Mouse (Mus musculus) splenic B cell, adult 2 months (primary cell): ENCODE measurements around the gene Lmnb2.

ENCODE experiments used
- DNase-seq: peaks from one replicate; pipeline ENCODE4 v3.0.0-alpha.2; 2011; ENCODE audit warnings: low read depth, low spot score
- H3K27me3 ChIP-seq: 2 replicates; pipeline ENCODE4 v1.6.1; 2012; ENCODE audit warnings: mild to moderate bottlenecking, low read length, moderate library complexity, mixed read lengths; ENCODE audit not compliant: control insufficient read depth, poor library complexity, insufficient read depth, severe bottlenecking
- H3K36me3 ChIP-seq: 2 replicates; pipeline ENCODE4 v1.6.1; 2012; ENCODE audit warnings: mild to moderate bottlenecking, low read length, moderate library complexity, mixed read lengths; ENCODE audit not compliant: control insufficient read depth, poor library complexity, insufficient read depth, severe bottlenecking

Lmnb2 gene

DNA sequence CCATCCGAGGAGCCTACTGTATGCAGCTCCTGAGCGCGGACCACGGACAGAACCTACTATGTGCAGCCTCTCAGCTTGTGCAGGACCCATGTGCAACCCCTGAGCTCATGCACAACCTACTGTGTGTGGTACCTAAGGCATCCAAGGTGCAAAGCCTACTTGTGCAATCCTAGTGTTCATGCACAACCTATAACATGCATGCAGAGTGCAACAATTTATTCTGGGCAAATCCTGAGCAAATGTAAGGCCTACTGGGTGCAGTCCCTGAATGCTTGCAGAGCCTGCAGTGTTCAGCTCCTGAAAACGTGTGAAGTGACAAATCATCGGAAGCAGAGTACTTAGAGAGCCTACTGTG is 18.7 kb upstream of the Lmnb2 start:
- Histone ChIP-seq H3K27me3 (no peaks in the 10 kb centered on the region), H3K36me3 (no peaks in the 10 kb centered on the region)
- no peak for DNase-seq

DNA sequence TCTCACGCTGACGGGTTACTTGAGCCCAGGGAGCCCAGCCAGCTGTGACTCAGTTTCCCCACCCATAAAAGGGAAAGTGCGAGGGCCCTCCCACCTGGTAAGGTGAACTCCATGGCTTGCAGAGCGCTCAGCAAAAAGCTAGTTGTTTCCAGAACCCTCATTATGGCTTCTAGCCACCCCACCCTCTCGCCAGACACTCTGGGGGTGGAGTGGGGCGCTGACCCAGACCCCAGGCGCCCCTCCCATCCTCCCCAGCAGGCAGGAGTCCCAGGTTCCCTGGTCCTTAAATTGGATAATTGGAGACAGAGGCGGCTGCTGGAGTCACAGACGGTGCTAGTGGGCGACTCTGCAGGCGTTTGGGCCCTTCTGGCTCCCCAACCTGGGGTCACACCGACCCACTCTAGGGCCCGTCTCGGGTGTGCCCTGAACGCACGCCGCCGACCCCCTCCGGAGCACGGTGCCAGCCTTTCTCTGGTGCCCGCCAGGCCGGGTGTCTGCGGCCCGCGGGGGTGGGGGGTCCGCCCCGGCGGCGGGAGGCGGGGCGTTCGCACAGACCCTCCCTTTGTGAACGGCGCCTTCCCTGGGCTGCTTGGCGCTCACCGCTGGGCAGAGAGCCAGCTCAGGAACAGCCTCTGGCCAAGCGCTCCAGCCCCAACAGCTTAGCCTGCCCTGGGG is 18.2 kb upstream of the Lmnb2 start:
- peaks cover 2% of the 10 kb centered on the region; the same call in 1 of the 2 replicates for H3K36me3 ChIP-seq
- DNase-seq = no peak
- no peaks in the 10 kb centered on the region for H3K27me3 ChIP-seq

DNA sequence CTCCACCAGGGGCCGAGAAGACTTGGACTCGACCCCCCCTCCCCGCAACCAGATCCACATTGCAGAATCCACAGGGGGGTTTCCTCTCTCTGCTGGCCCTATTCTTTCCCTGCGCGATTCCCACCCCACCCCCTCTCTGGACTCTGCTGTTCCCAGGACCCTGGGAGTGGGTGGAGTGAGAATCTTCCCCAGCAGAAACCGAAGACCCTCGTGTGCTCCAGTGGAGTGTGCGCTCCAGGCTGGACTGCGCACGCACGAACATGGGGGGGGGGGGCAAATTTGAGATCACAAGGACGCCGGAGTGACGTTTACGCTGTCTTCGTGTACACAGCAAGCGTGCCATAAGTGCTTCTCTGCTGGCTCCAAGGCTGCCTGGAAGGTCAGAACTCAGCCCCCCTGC is 17.7 kb upstream of the Lmnb2 start:
- Histone ChIP-seq H3K36me3 (peaks cover 2% of the 10 kb centered on the region; the same call in 1 of the 2 replicates), H3K27me3 (no peaks in the 10 kb centered on the region)
- peak; percentile 30 for DNase-seq

DNA sequence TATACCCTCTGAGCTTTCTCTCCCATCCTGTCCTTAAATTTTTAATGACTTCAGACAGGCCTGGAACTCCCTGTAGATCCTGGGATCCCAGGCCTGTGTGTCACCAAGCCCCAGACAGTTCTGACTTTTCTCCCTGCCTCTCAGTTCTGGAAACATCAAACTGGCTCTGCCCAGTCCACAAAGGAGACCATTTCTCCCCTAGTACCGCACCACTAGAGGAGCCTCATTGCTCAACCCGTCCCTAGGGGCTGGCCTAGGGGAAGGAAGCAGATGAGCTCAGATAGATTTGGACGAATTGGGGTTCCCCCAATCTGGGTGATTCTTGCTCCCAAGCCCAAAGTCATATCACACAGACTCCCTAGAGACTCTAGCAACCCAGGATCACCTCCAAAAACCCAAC is 17.2 kb upstream of the Lmnb2 start:
- Histone ChIP-seq H3K27me3 (no peaks in the 10 kb centered on the region), H3K36me3 (peaks cover 2% of the 10 kb centered on the region; the same call in 1 of the 2 replicates)
- DNase-seq = peak; percentile 77

DNA sequence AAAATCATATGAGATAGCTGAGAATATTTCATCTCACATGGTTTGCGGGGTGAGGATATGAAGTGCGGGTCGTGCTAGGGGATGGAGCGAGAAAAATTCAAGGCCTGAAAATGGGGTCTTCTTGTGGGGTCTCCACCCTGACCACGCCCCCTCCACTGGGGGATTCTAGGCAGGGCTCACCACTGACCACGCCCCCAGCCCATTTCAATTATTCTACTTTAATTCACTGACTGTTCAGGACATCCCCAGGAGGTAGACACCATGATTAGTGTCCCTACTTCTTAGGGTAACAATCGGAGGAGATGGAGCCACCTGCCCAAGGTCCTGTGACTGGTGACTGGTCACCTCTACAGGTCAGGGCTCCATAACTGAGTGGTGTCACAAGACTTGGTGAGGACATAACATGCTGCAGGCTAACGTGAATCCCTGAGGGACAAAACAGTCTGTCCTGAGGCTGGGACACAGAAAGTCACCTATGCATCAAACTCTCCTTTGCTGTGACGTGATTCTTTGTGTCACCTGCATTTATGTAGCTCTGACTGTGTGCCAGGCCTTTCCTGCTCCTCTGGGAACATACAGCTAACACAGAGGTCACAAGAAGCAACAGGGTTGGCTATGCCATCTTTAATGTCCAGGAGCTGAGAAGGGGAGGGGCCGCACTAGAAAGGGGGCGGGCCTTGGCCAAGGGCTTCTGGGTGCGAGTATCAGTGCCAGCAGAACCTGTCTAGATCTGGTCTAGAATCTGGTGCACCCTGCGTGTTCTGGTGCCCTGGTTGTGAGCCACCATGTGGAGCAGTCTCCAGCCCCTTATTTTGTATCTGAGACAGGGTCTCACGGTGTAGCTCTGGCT is 16.3 kb upstream of the Lmnb2 start:
- DNase-seq = no peak
- Histone ChIP-seq H3K36me3 (peaks cover 2% of the 10 kb centered on the region; the same call in 1 of the 2 replicates), H3K27me3 (no peaks in the 10 kb centered on the region)

DNA sequence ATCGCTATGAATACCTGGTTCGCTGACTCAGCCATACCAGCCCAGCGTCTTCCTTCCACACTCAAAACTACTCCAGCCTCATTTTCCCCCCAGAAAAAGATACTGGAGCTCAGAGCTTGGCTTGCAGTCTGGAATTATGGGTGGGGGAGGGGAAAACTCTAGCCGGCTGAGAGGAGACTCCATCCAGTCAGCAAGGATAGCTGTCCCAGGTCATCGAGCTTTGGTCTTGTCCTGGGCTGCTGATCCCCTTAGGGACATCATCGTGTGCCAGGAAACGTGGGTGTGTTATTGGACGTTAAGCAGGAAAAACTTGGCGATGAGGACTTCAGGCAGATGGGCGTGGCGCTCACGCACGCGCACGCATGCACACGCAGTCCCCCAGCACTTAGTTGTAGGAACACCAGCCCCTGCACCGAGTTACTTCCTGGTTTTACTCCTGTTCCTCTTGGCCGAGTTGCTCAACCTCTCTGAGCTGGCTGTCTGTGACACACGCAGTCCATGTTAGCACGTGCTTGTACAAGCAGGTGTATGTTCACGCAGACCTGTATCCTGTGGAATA is 15.5 kb upstream of the Lmnb2 start:
- peaks cover 2% of the 10 kb centered on the region; the same call in 1 of the 2 replicates for H3K36me3 ChIP-seq
- no peaks in the 10 kb centered on the region for H3K27me3 ChIP-seq
- DNase-seq = peak; percentile 73

DNA sequence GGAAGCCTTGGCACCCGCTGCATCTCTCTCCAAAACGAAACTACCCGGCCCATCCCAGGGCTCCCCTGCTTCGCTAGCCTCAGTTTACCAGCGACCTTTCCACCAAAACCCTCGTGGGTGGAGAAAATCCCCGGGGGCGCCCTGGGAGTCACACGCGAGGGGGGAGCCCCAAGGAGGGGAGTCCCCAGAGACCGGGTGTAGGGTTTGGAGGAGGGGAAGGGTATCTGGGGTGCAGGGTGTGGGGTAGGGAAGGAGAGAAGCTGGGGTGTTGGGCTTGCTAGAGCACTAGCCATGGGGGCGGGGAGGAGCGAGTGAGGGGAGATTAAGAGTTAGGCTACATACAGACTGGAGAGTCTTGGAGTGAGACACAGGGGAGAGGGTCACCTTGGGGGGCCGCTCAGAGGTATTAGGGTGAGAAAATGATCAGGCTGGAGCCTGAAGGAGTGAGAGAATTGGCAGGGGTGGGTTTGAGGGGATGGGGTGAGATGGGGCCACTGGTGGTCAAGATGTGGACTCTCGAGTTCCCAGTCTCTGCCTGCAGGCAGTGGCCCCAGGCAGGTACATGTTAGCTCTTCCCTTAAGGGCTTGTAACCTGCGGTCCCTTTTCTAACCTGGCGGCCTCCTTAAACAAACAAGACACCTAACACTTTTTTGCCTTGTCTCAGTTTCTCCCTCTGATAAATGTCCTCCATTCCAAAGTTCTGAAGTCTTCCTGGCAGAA is 14.8 kb upstream of the Lmnb2 start:
- Histone ChIP-seq H3K27me3 (no peaks in the 10 kb centered on the region), H3K36me3 (peaks cover 2% of the 10 kb centered on the region; the same call in 1 of the 2 replicates)
- peak; percentile 43 for DNase-seq

DNA sequence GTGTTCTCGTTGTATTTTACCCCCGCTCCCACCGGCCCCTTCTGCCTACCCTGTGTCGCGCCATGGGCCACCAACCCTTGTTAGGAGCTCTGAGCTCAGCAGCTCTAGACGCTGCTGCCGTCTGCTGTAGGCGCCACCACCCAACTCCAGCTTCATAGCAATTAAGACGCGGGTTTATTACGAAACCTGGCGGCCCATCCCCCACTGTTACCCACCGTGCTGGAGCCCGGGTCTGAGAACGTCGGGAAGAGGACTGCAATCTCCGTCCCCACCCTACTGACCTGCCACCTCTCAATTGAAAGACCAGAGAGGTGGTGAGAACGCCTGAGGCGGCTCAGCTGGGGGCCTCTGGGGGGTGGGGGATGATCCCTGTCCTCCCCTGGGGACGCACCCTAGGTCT is 14.2 kb upstream of the Lmnb2 start:
- Histone ChIP-seq H3K36me3 (peaks cover 2% of the 10 kb centered on the region; the same call in 1 of the 2 replicates), H3K27me3 (no peaks in the 10 kb centered on the region)
- peak; percentile 36 for DNase-seq

DNA sequence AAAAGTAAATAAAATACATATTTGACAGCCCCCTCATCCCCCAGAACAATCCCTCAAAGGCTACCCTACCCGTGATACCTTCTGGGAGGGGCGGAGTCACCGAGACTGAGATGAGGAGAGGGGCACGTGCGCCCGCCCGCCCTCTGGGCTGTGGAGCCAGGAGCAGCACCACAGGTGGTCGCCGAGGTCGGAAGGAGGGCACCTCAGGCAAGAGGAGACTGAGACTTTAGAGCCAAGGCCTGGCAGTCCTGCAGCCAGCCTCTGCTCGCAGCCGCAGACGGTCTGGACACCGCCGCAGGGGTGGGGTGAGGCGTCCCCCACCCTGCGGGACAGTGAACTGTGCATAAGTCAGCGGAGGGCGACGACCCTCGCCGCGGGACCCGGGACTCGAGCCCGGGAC is 13.7 kb upstream of the Lmnb2 start:
- DNase-seq = no peak
- peaks cover 2% of the 10 kb centered on the region; the same call in 1 of the 2 replicates for H3K36me3 ChIP-seq

DNA sequence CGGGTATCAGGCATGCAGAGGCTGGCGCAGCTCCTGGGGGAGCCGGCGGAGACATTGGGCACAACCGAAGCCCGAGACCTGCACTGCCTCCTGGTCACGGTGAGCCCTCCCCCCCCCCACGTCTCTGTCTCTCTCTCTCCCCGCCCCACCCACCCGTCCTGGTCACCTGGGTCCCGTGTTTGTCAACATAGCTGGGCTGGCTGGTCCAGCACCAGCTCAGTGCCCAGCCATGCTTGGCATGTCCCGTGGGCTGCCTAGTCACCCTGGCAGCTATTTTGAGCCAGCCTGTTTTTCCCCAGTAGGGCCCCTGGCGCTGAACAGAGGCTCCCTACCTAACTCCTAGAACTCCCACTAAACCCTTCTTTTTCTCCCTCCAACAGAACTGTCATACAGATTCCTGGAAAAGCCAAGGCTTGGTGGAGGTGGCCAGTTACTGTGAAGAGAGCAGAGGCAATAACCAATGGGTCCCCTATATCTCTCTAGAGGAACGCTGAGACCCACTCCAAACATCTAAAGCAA is 13.2 kb upstream of the Lmnb2 start:
- Histone ChIP-seq H3K27me3 (no peaks in the 10 kb centered on the region), H3K36me3 (peaks cover 2% of the 10 kb centered on the region; the same call in 1 of the 2 replicates)
- DNase-seq = peak; percentile 58

More for the DNA sequence above, 13.7 kb upstream of the Lmnb2 start:
- H3K27me3 ChIP-seq = no peaks in the 10 kb centered on the region

DNA sequence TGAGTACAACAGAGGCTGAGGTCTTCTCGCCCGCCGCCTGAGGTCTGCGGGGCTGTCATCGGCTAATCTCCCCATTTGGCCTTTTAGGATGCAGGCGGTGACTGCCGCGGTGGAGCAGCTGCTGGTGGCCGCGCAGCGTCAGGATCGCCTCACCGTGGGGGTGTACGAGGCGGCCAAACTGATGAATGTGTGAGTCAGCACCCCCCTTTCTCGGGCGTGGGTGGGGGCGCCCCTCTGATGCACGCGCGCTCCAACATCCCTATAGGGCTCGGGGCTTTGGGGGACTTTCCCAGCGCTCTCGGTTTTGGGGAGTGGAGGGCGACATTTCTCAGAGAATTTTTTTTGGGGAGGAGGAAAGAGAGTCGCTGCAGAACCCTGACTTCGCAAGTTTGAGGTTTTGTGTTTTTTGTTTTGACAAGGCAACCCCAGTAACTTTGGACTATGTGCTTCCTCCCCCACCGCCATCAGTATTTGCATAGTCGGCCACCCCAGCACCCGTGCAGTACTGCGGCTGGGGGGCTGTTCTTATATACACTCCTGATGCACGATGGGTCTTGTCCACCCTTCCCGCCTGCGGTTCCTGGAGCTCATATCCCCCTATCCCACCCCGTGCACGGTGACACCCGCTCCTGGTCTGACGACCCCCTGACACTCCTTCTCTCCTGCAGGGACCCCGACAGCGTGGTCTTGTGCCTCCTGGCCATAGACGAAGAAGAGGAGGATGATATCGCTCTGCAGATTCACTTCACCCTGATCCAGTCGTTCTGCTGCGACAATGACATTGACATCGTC is 12.5 kb upstream of the Lmnb2 start:
- peak; percentile 75 for DNase-seq
- Histone ChIP-seq H3K36me3 (peaks cover 2% of the 10 kb centered on the region; the same call in 1 of the 2 replicates), H3K27me3 (no peaks in the 10 kb centered on the region)

DNA sequence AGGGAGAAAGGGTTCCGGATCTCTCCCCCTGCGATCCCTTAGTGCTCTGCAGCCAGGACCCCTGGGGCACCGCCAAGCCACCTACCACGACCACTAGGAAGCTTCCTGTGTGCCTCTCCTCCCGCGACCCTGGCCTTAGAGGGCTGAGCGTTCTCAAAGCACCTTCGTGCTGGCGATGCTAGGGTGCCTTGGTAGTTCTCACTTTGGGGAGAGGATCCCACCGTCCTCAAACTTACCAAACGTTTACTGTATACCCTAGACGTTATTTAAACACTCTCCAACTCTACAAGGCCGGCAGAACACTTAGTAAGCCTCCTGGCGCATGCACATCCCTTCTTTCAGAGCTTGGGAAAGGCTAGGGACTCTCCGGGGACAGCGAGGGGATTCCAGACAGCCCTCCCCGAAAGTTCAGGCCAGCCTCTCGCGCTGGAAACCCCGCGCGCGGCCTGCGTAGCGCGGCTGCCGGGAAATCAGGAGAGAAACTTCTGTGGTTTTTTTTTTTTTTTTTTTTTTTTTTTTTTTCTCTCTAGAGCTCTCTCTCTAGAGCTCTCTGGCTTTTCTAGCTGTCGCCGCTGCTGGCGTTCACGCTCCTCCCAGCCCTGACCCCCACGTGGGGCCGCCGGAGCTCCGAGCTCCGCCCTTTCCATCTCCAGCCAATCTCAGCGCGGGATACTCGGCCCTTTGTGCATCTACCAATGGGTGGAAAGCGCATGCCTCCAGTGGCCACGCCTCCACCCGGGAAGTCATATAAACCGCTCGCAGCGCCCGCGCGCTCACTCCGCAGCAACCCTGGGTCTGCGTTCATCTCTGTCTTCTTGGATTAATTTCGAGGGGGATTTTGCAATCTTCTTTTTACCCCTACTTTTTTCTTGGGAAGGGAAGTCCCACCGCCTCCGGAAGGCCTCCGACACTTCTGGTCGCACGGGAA is 11.5 kb upstream of the Lmnb2 start, which contains the start of gene Gadd45b:
Gadd45b (plus strand) TSS at position 775 of the 928 bp plus-strand sequence.
- Histone ChIP-seq H3K36me3 (peaks cover 2% of the 10 kb centered on the region; the same call in 1 of the 2 replicates), H3K27me3 (no peaks in the 10 kb centered on the region)
- peak; percentile 99 for DNase-seq
